Mouse (Mus musculus) kidney, embryonic 14.5 days (tissue): Measurements from ENCODE around the gene Tram2. TPM values are rescaled to one million over a fixed set of nuclear protein-coding genes. Genes with fewer than 3 reads are reported as not detected.

ENCODE experiments used
- ATAC-seq: fragments of 200-750 bp; cut with Nextera tagmentation; 2 replicates; pipeline ENCODE4 v1.8.0; 2017; ENCODE audit warnings: moderate number of reproducible peaks, mild to moderate bottlenecking, moderate TSS enrichment, moderate library complexity; ENCODE audit not compliant: low FRiP score, low TSS enrichment
- H3K27ac ChIP-seq: fragments of 300-500 bp; sonication (generic); 2 replicates; pipeline ENCODE4 v1.5.1; 2014; ENCODE audit warnings: low read depth, mild to moderate bottlenecking, low read length, moderate library complexity, mixed read lengths
- H3K27me3 ChIP-seq: fragments of 300-500 bp; sonication (generic); 2 replicates; pipeline ENCODE4 v1.6.1; 2014; ENCODE audit warnings: mild to moderate bottlenecking, low read length; ENCODE audit not compliant: control insufficient read depth, insufficient read depth
- H3K36me3 ChIP-seq: fragments of 300-500 bp; sonication (generic); 2 replicates; pipeline ENCODE4 v1.6.1; 2014; ENCODE audit warnings: low read length, mixed read lengths; ENCODE audit not compliant: control insufficient read depth, insufficient read depth
- H3K4me1 ChIP-seq: fragments of 300-500 bp; sonication (generic); 2 replicates; pipeline ENCODE4 v1.6.1; 2014; ENCODE audit warnings: low read length, mixed read lengths; ENCODE audit not compliant: control insufficient read depth, insufficient read depth
- H3K4me2 ChIP-seq: fragments of 300-500 bp; sonication (generic); replicated peaks from 2 replicates; pipeline ENCODE4 v1.6.1; 2014; ENCODE audit warnings: low read depth, mild to moderate bottlenecking, low read length
- H3K4me3 ChIP-seq: fragments of 300-500 bp; sonication (generic); 2 replicates; pipeline ENCODE4 v1.5.1; 2014; ENCODE audit warnings: mild to moderate bottlenecking, low read length
- H3K9ac ChIP-seq: fragments of 300-500 bp; sonication (generic); 2 replicates; pipeline ENCODE4 v1.6.1; 2014; ENCODE audit warnings: low read depth, mild to moderate bottlenecking, low read length, moderate library complexity
- H3K9me3 ChIP-seq: fragments of 300-500 bp; sonication (generic); 2 replicates; pipeline ENCODE4 v1.6.1; 2016; ENCODE audit warnings: low read length; ENCODE audit not compliant: control insufficient read depth
- WGBS: fragments of 180-500 bp; shearing (Covaris S2); extraction: QIAGEN DNeasy Blood & Tissue Kit; methylation state at CpG from one replicate; pipeline ENCODE4 v1.1.7; 2014; 5-methylcytosine and 5-hydroxymethylcytosine counted together
- polyA plus RNA-seq: library from polyadenylated mRNA; unstranded; fragments of >200 nt; fragmentation: Nextera tagmentation; extraction: Ambion mirVana; gene quantifications from 2 replicates; pipeline ENCODE4 v1.2.1, GENCODE M21; 2014

Tram2 gene
- polyA plus RNA-seq, 1 experiment from 2014 or later, result 12.4 TPM

- H3K4me3 ChIP-seq, result no peak overlapping the region
- H3K36me3 ChIP-seq, result no peaks in the 10 kb centered on the region
- H3K9ac ChIP-seq, result no peak overlapping the region
- H3K4me1 ChIP-seq, result no peaks in the 10 kb centered on the region
- H3K9me3 ChIP-seq, result no peaks in the 10 kb centered on the region
- H3K27ac ChIP-seq, result no peak overlapping the region
- peak; percentile 81 for ATAC-seq
- H3K4me2 ChIP-seq, result no peak overlapping the region
- no peaks in the 10 kb centered on the region for H3K27me3 ChIP-seq
Observed at GRCm38 (mm10) chr1:21033792-21034119, 45.3 kb downstream of the Tram2 start.

GRCm38 (mm10) chr1:21033065-21033791 lies 45.8 kb downstream of the Tram2 start:
- no peaks in the 10 kb centered on the region for H3K27me3 ChIP-seq
- H3K9me3 ChIP-seq, result no peaks in the 10 kb centered on the region
- no peaks in the 10 kb centered on the region for H3K4me1 ChIP-seq
- H3K9ac ChIP-seq, result no peak overlapping the region
- H3K27ac ChIP-seq, result no peak overlapping the region
- H3K4me2 ChIP-seq, result no peak overlapping the region
- no peak overlapping the region for H3K4me3 ChIP-seq
- 84% methylated on average over 11 of the region's 11 CpGs for whole genome bisulfite sequencing
- H3K36me3 ChIP-seq, result no peaks in the 10 kb centered on the region
- no peak for ATAC-seq

- 89% methylated on average over 2 of the region's 2 CpGs for WGBS
- Histone ChIP-seq H3K4me2 (no peak overlapping the region), H3K9me3 (no peaks in the 10 kb centered on the region), H3K27me3 (no peaks in the 10 kb centered on the region), H3K27ac (no peak overlapping the region), H3K9ac (no peak overlapping the region), H3K4me3 (no peak overlapping the region), H3K36me3 (no peaks in the 10 kb centered on the region), H3K4me1 (no peaks in the 10 kb centered on the region)
- no peak for ATAC-seq
Observed at GRCm38 (mm10) chr1:21031650-21032049, 47.4 kb downstream of the Tram2 start.

GRCm38 (mm10) chr1:21029000-21029399 lies 50.0 kb downstream of the Tram2 start:
- Histone ChIP-seq H3K9me3 (no peaks in the 10 kb centered on the region), H3K4me1 (no peaks in the 10 kb centered on the region), H3K4me2 (no peak overlapping the region), H3K36me3 (no peaks in the 10 kb centered on the region), H3K4me3 (no peak overlapping the region), H3K27ac (no peak overlapping the region), H3K9ac (no peak overlapping the region), H3K27me3 (no peaks in the 10 kb centered on the region)
- no peak for ATAC-seq
- 92% methylated on average over 4 of the region's 4 CpGs for WGBS

GRCm38 (mm10) chr1:21026534-21026933 lies 52.5 kb downstream of the Tram2 start:
- no peak for ATAC-seq
- Histone ChIP-seq H3K9me3 (no peaks in the 10 kb centered on the region), H3K36me3 (no peaks in the 10 kb centered on the region), H3K4me2 (no peak overlapping the region), H3K4me3 (no peak overlapping the region), H3K4me1 (no peaks in the 10 kb centered on the region), H3K27ac (no peak overlapping the region), H3K27me3 (no peaks in the 10 kb centered on the region), H3K9ac (no peak overlapping the region)
- WGBS, result 82% methylated on average over 7 of the region's 7 CpGs

- Histone ChIP-seq H3K4me2 (no peak overlapping the region), H3K4me3 (no peak overlapping the region), H3K9ac (no peak overlapping the region), H3K4me1 (no peaks in the 10 kb centered on the region), H3K27me3 (no peaks in the 10 kb centered on the region), H3K9me3 (no peaks in the 10 kb centered on the region), H3K27ac (no peak overlapping the region), H3K36me3 (no peaks in the 10 kb centered on the region)
- WGBS, result 71% methylated on average over 5 of the region's 5 CpGs
- no peak for ATAC-seq
Observed at GRCm38 (mm10) chr1:21025203-21025602, 53.8 kb downstream of the Tram2 start.

GRCm38 (mm10) chr1:21023101-21023500 lies 55.9 kb downstream of the Tram2 start:
- ATAC-seq, result no peak
- H3K9ac ChIP-seq, result no peak overlapping the region
- H3K27ac ChIP-seq, result no peak overlapping the region
- H3K9me3 ChIP-seq, result no peaks in the 10 kb centered on the region
- no peaks in the 10 kb centered on the region for H3K36me3 ChIP-seq
- H3K4me3 ChIP-seq, result no peak overlapping the region
- WGBS, result 87% methylated on average over 3 of the region's 3 CpGs
- H3K27me3 ChIP-seq, result no peaks in the 10 kb centered on the region
- no peak overlapping the region for H3K4me2 ChIP-seq
- H3K4me1 ChIP-seq, result no peaks in the 10 kb centered on the region

- peak; percentile 85 for ATAC-seq
- H3K4me3 ChIP-seq, result no peak overlapping the region
- H3K36me3 ChIP-seq, result peaks cover 18% of the 10 kb centered on the region
- no peak overlapping the region for H3K27ac ChIP-seq
- no peak overlapping the region for H3K9ac ChIP-seq
- H3K4me2 ChIP-seq, result no peak overlapping the region
- H3K9me3 ChIP-seq, result no peaks in the 10 kb centered on the region
- H3K27me3 ChIP-seq, result no peaks in the 10 kb centered on the region
- no peaks in the 10 kb centered on the region for H3K4me1 ChIP-seq
- 69% methylated on average over 8 of the region's 8 CpGs for WGBS
Observed at GRCm38 (mm10) chr1:21014463-21014862, 64.6 kb downstream of the Tram2 start.

- 66% methylated on average over 6 of the region's 6 CpGs for WGBS
Observed at GRCm38 (mm10) chr1:21010282-21010800, 68.7 kb downstream of the Tram2 start.

More at GRCm38 (mm10) chr1:21010282-21010800, 68.7 kb downstream of the Tram2 start:
- no peaks in the 10 kb centered on the region for H3K27me3 ChIP-seq
- no peaks in the 10 kb centered on the region for H3K9me3 ChIP-seq
- no peaks in the 10 kb centered on the region for H3K4me1 ChIP-seq
- no peak overlapping the region for H3K4me3 ChIP-seq
- H3K27ac ChIP-seq, result no peak overlapping the region
- H3K4me2 ChIP-seq, result no peak overlapping the region
- H3K9ac ChIP-seq, result no peak overlapping the region
- no peak; the same call in 1 of the 2 replicates for ATAC-seq
- H3K36me3 ChIP-seq, result peaks cover 35% of the 10 kb centered on the region
